Mouse (Mus musculus) C2C12 (cell line): ENCODE results near the gene Dffa. TPM values are rescaled to one million over a fixed set of nuclear protein-coding genes. Genes with fewer than 3 reads are reported as not detected.
"Not testable (repeated sequence)": the region's sequence is repeated elsewhere in the genome, so short reads cannot be mapped to it uniquely, and the experiment has no call there.

Experiments used
- H3K27me3 ChIP-seq: one replicate; pipeline ENCODE4 v1.6.1; 2011; ENCODE audit not compliant: control insufficient read depth, insufficient read depth, insufficient read length
- H3K36me3 ChIP-seq: one replicate; pipeline ENCODE4 v1.6.1; 2011; ENCODE audit not compliant: control insufficient read depth, insufficient read depth
- H3K4me3 ChIP-seq: one replicate; pipeline ENCODE4 v1.5.1; 2011; ENCODE audit warnings: mild to moderate bottlenecking, control low read depth; ENCODE audit not compliant: poor library complexity, insufficient read depth, severe bottlenecking
- H3K79me2 ChIP-seq: one replicate; pipeline ENCODE4 v1.6.1; 2011; ENCODE audit not compliant: control insufficient read depth, insufficient read depth
- H3K79me3 ChIP-seq: one replicate; pipeline ENCODE4 v1.6.1; 2011; ENCODE audit warnings: low read depth, control low read depth
- H3ac ChIP-seq: one replicate; pipeline ENCODE3; 2011; ENCODE audit warnings: low read depth; ENCODE audit not compliant: control insufficient read depth, insufficient read length
- CEBPB ChIP-seq: IDR thresholded peaks from one replicate; pipeline ENCODE4 v1.6.1; 2011; ENCODE audit warnings: low read depth, mild to moderate bottlenecking, control low read depth, moderate library complexity
- CTCF ChIP-seq: IDR thresholded peaks from one replicate; pipeline ENCODE4 v1.5.1; 2011; ENCODE audit not compliant: control insufficient read depth, insufficient read depth, insufficient read length
- FOSL1 ChIP-seq: IDR thresholded peaks from one replicate; pipeline ENCODE4 v1.8.0; 2011; ENCODE audit warnings: mild to moderate bottlenecking, low read length; ENCODE audit not compliant: poor library complexity, insufficient read depth, severe bottlenecking
- MAX ChIP-seq: IDR thresholded peaks from one replicate; pipeline ENCODE4 v1.6.1; 2011; ENCODE audit warnings: mild to moderate bottlenecking, control low read depth
- MYOD1 ChIP-seq: IDR thresholded peaks from one replicate; pipeline ENCODE4 v1.6.1; 2011; ENCODE audit warnings: low read depth; ENCODE audit not compliant: control insufficient read depth, insufficient read length
- MYOG ChIP-seq: IDR thresholded peaks from one replicate; pipeline ENCODE4 v1.6.1; 2011; ENCODE audit not compliant: control insufficient read depth, insufficient read length; ENCODE audit errors: extremely low read depth
- USF1 ChIP-seq: IDR thresholded peaks from one replicate; pipeline ENCODE4 v1.6.1; 2011; ENCODE audit warnings: low read depth, mild to moderate bottlenecking, control low read depth, moderate library complexity
- polyA plus RNA-seq: library from polyadenylated mRNA; unstranded; fragments of >200 nt; fragmentation: generic; extraction: Trizol; gene quantifications from one replicate; pipeline ENCODE4 v1.2.1, GENCODE M21; 2012; ENCODE audit warnings: missing spikeins

The Dffa gene
- polyA plus RNA-seq, 1 experiment: 13.1 TPM

DNA sequence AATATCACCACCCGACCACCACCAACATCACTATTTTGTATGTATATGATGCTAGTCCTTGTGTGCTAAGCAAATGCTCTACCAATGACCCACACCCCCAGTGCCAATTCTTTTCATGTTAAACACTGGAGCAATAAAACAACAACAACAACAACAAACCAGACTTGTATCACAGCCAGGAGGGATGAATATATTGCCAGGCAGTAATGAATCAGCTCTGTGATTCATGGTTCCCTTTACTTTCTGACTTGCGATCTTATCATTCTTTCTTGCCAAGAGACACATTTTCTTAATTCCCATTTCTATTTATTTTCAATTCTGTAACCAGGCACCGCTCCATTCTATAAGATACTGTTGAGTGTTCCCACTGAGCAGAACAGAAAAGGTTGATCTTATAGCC, 2.5 kb upstream of the Dffa start:
- Histone ChIP-seq H3K4me3 (no peak overlapping the region), H3K79me2 (peaks cover 32% of the 10 kb centered on the region), H3ac (no peak overlapping the region), H3K27me3 (no peaks in the 10 kb centered on the region), H3K36me3 (no peaks in the 10 kb centered on the region), H3K79me3 (peaks cover 25% of the 10 kb centered on the region)
- no peak for TF ChIP-seq MYOD1

DNA sequence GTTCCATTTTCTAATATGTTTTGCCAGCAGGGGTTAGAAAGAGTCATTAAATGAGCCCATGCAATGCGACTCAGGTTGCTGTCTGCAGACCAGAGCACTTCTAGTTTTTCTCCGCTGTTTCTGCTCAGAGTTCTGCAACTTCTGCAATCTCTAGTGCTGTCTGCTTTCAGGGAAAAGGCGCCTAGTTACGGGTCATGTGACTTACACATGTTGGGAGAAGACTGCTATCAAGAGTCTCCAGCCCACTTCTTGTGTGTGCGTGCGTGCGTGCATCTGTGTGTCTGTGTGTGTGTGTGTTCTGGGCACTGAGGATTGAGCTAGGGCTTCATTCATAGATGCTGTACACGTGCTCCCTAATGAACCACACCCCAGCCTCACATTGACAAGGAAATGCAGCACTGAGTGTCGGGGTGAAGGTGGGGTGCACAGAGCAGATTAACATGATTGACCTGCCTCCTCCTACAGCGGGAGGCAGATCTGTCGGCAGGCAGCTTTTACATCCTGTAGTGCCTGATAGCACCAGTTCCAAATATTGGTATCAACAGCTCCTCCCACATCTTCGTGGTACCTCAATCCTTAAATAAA, 16.1 kb downstream of the Dffa start:
- not testable (repeated sequence) for H3K36me3 ChIP-seq

DNA sequence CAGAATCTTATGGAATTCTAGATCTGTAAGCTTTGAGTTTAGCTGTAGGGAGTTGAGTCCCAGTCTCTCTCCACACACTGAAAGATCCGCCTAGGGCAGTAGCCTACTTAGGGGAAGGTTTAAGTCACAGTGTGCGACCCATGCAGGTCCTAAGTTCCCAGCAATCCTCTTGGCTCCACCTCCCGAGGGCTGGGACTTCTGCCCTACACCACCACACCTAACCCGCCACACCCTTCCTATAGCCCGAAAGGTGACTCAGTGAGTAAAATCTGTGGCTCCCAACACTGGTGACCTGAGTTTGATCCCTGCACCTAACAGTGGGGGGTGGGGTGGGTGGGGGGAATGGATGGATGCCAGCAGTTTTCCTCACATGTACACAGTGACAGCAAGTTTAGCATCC, 19.5 kb downstream of the Dffa start:
- no peaks in the 10 kb centered on the region for H3K79me3 ChIP-seq
- no peaks in the 10 kb centered on the region for H3K79me2 ChIP-seq
- H3K4me3 ChIP-seq: no peak overlapping the region
- H3ac ChIP-seq: no peak overlapping the region
- no peak for TF ChIP-seq MAX
- TF ChIP-seq CEBPB: no peak
- no peak for TF ChIP-seq FOSL1
- TF ChIP-seq CTCF: no peak
- TF ChIP-seq USF1: no peak
- TF ChIP-seq MYOG: no peak
- no peak for TF ChIP-seq MYOD1
- H3K36me3 ChIP-seq: peaks cover 12% of the 10 kb centered on the region
- no peaks in the 10 kb centered on the region for H3K27me3 ChIP-seq

More for the DNA sequence above, 16.1 kb downstream of the Dffa start:
- not testable (repeated sequence) for H3ac ChIP-seq, H3K27me3 ChIP-seq, H3K79me3 ChIP-seq, H3K4me3 ChIP-seq, H3K79me2 ChIP-seq

DNA sequence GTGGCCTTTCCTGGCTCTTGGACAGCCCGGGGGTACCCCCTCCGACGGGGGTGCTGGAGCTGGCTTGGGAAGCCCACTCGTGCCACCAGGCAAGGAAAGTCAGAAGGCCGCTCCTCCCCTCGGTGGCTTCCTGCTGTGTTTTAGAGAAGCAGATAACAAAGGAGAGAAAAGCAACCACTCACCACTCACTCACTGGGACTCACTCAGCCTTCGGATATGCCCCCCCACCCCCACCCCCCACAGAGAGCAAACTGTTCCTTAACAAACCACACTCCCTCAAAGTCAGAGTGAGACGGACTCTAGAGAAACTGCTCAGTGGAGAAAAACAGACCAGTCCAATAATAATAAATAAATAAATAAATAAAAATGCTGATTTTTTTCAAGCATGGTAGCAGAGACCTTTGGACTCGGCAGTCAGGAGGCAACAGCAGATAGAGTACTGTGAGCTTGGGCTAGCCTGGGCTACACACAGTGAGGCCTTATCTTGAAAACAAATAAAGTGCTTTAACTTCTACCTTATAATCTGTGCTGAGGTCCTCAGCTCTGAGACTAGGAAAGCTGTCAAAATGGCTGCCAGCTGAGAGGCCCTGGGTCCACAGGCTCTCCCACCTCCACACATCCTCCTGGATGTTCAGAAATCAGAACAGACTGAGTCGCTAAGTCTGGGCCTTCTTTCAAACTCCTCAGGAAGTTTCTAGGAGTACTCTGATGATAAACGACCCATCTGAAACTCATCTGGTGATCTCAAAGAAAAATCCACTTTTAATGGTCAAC, 21.6 kb downstream of the Dffa start:
- no peaks in the 10 kb centered on the region for H3K27me3 ChIP-seq
- H3ac ChIP-seq: no peak overlapping the region
- H3K79me3 ChIP-seq: no peaks in the 10 kb centered on the region
- no peaks in the 10 kb centered on the region for H3K79me2 ChIP-seq
- peaks cover 17% of the 10 kb centered on the region for H3K36me3 ChIP-seq
- no peak overlapping the region for H3K4me3 ChIP-seq
- no peak for TF ChIP-seq CTCF
- TF ChIP-seq USF1: no peak
- TF ChIP-seq MAX: no peak
- no peak for TF ChIP-seq FOSL1
- TF ChIP-seq MYOG: no peak
- TF ChIP-seq MYOD1: no peak
- TF ChIP-seq CEBPB: no peak

DNA sequence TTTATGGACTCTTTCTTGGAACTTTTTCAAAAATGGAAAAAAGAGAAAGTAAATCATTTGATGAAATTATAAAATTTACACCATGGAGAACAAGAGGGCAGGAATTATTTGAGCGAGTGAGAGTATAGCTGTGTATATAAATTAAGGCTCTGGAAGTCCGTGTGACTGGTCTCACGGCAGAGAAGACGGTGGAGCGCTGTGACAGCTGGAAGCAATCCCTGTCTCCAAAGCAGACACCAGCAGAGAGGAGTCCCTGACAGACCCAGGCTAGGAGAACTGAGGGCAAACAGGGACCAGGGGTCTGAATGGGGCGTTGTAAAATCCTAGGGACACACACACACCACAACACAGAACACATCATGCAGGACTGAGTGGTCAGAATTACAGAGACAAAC, 22.2 kb downstream of the Dffa start:
- no peaks in the 10 kb centered on the region for H3K79me3 ChIP-seq
- TF ChIP-seq MAX: no peak
- TF ChIP-seq USF1: no peak
- TF ChIP-seq CEBPB: no peak
- no peak for TF ChIP-seq CTCF
- no peak for TF ChIP-seq MYOD1
- H3K4me3 ChIP-seq: no peak overlapping the region
- no peak overlapping the region for H3ac ChIP-seq
- H3K36me3 ChIP-seq: peaks cover 17% of the 10 kb centered on the region
- H3K79me2 ChIP-seq: no peaks in the 10 kb centered on the region
- no peaks in the 10 kb centered on the region for H3K27me3 ChIP-seq

DNA sequence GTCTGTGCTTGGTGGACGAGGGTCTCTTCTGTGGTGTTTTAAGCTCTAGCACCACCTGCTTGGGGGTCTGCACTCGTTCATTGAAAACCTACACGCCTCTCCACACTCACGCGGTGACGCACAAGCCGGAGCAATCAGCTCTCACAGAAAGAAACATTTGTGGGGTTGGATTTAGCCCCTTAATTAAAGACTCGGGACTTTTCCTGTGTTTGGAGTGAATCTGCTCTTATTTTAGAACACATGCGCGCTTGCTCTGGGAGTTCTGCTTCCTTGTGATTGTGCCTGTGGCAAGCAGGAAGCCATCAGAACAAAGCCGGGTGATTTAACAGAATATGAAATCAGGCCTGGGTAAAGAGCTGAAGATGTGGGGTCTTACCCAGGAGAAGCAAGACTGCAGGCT, 22.7 kb downstream of the Dffa start, which contains the start of gene Cort:
Cort (minus strand) TSS at position 101 of the 400 bp plus-strand sequence.
- no peak within 1 kb of the TSS for H3K4me3 ChIP-seq

More for the DNA sequence above, 22.7 kb downstream of the Dffa start, which contains the start of gene Cort:
- no peaks in the 10 kb centered on the region for H3K27me3 ChIP-seq
- H3K79me2 ChIP-seq: no peaks in the 10 kb centered on the region
- peaks cover 17% of the 10 kb centered on the region for H3K36me3 ChIP-seq
- H3ac ChIP-seq: no peak within 1 kb of the TSS
- H3K79me3 ChIP-seq: no peaks in the 10 kb centered on the region
- TF ChIP-seq CEBPB (no peak), MYOD1 (no peak), FOSL1 (no peak), MYOG (no peak), MAX (no peak), CTCF (no peak), USF1 (no peak)
